Mouse (Mus musculus) forebrain, embryonic 11.5 days (tissue): ENCODE data around the gene Pdcd1lg2. TPM values are rescaled to one million over a fixed set of nuclear protein-coding genes. Genes with fewer than 3 reads are reported as not detected.
A peak's percentile ranks its signal among the peaks of the same experiment; 100 is the strongest.

ENCODE experiments used
- ATAC-seq: fragments of 200-750 bp; cut with Nextera tagmentation; replicated peaks from 2 replicates; pipeline ENCODE4 v1.8.0; 2017; ENCODE audit warnings: moderate TSS enrichment; ENCODE audit not compliant: low FRiP score
- DNase-seq: peaks from one replicate; pipeline ENCODE4 v3.0.0-alpha.2; 2017; ENCODE audit warnings: low spot score
- H3K27ac ChIP-seq: fragments of 300-500 bp; sonication (generic); 2 replicates; pipeline ENCODE4 v1.5.1; 2014; ENCODE audit warnings: low read depth, low read length
- H3K27me3 ChIP-seq: fragments of 300-500 bp; sonication (generic); 2 replicates; pipeline ENCODE4 v1.6.1; 2014; ENCODE audit warnings: mild to moderate bottlenecking, low read length, mixed read lengths; ENCODE audit not compliant: control insufficient read depth, insufficient read depth
- H3K36me3 ChIP-seq: fragments of 300-500 bp; sonication (generic); 2 replicates; pipeline ENCODE4 v1.6.1; 2014; ENCODE audit warnings: mild to moderate bottlenecking, low read length, moderate library complexity, mixed read lengths; ENCODE audit not compliant: control insufficient read depth, insufficient read depth
- H3K4me1 ChIP-seq: fragments of 300-500 bp; sonication (generic); replicated peaks from 2 replicates; pipeline ENCODE4 v1.6.1; 2014; ENCODE audit warnings: low read length, mixed read lengths; ENCODE audit not compliant: control insufficient read depth, insufficient read depth
- H3K4me2 ChIP-seq: fragments of 300-500 bp; sonication (generic); 2 replicates; pipeline ENCODE4 v1.6.1; 2014; ENCODE audit warnings: low read depth, mild to moderate bottlenecking, low read length, moderate library complexity, mixed read lengths; ENCODE audit not compliant: severe bottlenecking
- H3K4me3 ChIP-seq: fragments of 300-500 bp; sonication (generic); 2 replicates; pipeline ENCODE4 v1.5.1; 2014; ENCODE audit warnings: low read depth, low read length
- H3K9ac ChIP-seq: fragments of 300-500 bp; sonication (generic); 2 replicates; pipeline ENCODE4 v1.6.1; 2014; ENCODE audit warnings: low read length
- H3K9me3 ChIP-seq: fragments of 300-500 bp; sonication (generic); 2 replicates; pipeline ENCODE4 v1.6.1; 2016; ENCODE audit warnings: low read length, mixed read lengths; ENCODE audit not compliant: control insufficient read depth
- WGBS: fragments of 180-500 bp; shearing (Covaris S2); extraction: QIAGEN DNeasy Blood & Tissue Kit; methylation state at CpG from one replicate; pipeline ENCODE4 v1.1.7; 2014; 5-methylcytosine and 5-hydroxymethylcytosine counted together
- polyA plus RNA-seq: library from polyadenylated mRNA; unstranded; fragments of >200 nt; fragmentation: Nextera tagmentation; extraction: Ambion mirVana; gene quantifications from 2 replicates; pipeline ENCODE4 v1.2.1, GENCODE M21; 2014

Gene Pdcd1lg2
- polyA plus RNA-seq, 1 experiment from 2014 or later, result not detected

DNA sequence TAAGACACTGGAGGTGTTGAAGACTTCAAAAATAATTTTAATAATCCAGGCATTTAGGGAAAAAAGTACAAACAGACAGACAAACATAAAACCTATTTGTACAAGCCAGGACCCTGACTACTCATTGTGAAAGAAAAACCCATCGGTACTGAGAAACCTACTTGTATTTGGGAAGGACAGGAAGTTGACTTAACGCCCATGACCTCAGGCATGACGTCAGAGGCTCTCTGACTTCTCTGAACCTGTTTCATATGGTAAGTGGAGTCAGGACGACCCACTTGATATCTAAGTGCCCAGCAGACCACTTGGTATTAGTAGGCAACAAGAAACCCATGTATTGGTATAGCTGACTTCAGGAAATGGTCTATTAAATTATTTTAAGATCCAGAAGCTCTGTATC, 19.4 kb upstream of the Pdcd1lg2 start:
- Histone ChIP-seq H3K4me2 (no peak overlapping the region), H3K27ac (no peak overlapping the region), H3K27me3 (no peaks in the 10 kb centered on the region), H3K4me1 (no peaks in the 10 kb centered on the region), H3K9ac (no peak overlapping the region), H3K36me3 (no peaks in the 10 kb centered on the region), H3K9me3 (no peaks in the 10 kb centered on the region), H3K4me3 (no peak overlapping the region)
- DNase-seq (peak; percentile 3), ATAC-seq (no peak)
- 74% methylated on average over 4 of the region's 4 CpGs for WGBS

DNA sequence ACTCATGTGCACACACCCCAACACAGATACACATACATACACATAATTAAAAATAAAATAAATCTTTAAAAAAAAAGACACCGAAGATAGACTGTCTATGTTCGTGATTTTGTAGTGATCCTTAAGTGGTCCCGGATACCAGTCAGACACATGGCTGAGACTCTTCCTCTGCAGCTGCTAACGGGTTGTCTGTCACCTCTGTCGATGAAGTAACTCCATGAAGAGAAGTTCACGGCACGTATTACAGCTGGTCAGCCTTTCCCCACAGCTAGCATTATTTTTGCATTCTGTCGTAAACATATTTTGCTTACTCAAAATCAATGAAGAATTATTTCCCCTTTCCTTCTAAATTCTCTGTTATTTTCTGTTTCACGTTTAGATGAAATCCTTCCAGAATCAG, 17.4 kb upstream of the Pdcd1lg2 start:
- Histone ChIP-seq H3K27me3 (no peaks in the 10 kb centered on the region), H3K9me3 (no peaks in the 10 kb centered on the region; the same call in 1 of the 2 replicates), H3K4me3 (no peak overlapping the region), H3K36me3 (no peaks in the 10 kb centered on the region), H3K4me1 (no peaks in the 10 kb centered on the region), H3K27ac (no peak overlapping the region), H3K4me2 (no peak overlapping the region), H3K9ac (no peak overlapping the region)
- DNase-seq (peak; percentile 20), ATAC-seq (no peak)
- WGBS, result 92% methylated on average over 9 of the region's 9 CpGs

DNA sequence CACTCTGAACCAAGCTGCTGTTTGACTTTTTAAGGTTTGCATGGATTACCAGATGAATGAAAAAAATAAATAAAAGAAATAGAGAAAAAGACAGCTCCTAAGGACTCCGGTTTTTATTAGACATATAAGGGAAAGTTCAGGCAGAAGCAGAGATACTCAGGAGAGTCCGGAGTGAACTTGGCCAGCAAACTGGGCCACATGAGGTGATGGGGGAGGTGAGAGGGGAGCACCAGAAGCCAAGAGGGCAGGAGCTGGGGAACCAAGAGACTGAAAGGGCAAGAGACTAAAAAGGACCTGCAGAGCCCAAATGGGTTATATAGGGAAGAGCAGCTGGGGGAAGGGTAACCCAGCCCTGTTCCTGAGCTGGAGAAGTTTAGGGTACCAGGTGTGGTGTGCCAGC, 16.0 kb upstream of the Pdcd1lg2 start:
- peak; percentile 28 for DNase-seq
- H3K27ac ChIP-seq, result no peak overlapping the region
- 95% methylated on average over 2 of the region's 2 CpGs for WGBS

DNA sequence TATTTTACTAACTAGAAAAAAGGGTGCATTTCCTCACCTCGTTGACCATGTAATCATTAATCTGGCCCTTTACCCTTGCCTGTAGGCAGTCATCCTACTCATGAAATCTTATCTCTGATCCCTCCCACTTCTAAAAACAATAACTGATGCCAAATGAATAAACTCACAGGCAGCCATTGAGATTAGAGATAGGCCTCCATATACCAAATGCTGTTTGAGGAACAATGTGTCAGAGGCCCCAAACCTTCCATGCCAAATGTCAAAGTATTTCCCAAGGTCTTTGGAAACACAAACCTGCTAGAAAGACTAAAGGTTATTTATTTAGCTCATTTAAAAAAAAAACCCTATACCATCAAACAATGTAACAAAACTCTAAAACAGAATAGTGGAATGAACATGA, 14.4 kb upstream of the Pdcd1lg2 start:
- Histone ChIP-seq H3K27me3 (no peaks in the 10 kb centered on the region), H3K36me3 (no peaks in the 10 kb centered on the region), H3K4me1 (no peaks in the 10 kb centered on the region), H3K4me3 (no peak overlapping the region), H3K9me3 (no peaks in the 10 kb centered on the region; the same call in 1 of the 2 replicates), H3K9ac (no peak overlapping the region), H3K27ac (no peak overlapping the region), H3K4me2 (no peak overlapping the region)
- ATAC-seq (no peak), DNase-seq (no peak)
- WGBS, result 84% methylated on average over 1 of the region's 1 CpGs

More for the DNA sequence above, 16.0 kb upstream of the Pdcd1lg2 start:
- Histone ChIP-seq H3K9ac (no peak overlapping the region), H3K36me3 (no peaks in the 10 kb centered on the region), H3K4me3 (no peak overlapping the region), H3K4me1 (no peaks in the 10 kb centered on the region), H3K4me2 (no peak overlapping the region), H3K9me3 (no peaks in the 10 kb centered on the region; the same call in 1 of the 2 replicates), H3K27me3 (no peaks in the 10 kb centered on the region)
- ATAC-seq, result no peak

DNA sequence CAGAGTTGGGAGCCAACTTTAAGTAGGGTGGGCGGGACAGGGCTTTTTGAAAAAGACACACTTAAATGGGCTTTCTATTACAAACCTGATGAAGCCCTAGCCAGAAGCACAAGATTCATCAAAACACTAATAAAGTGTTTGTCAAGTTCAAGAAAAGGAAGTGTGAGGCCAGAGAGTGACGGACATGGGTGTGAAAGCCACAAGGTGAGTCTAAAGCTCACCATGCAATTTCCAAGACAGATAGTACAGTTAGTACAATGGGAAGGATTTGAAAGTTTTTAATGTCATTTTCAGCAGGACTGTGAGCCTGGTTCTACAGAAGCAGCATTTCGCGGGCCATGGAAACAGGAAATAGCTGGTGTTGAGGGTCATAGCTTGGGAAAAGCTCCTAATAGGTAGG, 10.9 kb upstream of the Pdcd1lg2 start:
- WGBS, result 96% methylated on average over 4 of the region's 4 CpGs
- Histone ChIP-seq H3K36me3 (no peaks in the 10 kb centered on the region), H3K27me3 (no peaks in the 10 kb centered on the region), H3K4me1 (no peaks in the 10 kb centered on the region), H3K4me3 (no peak overlapping the region), H3K9ac (no peak overlapping the region), H3K27ac (no peak overlapping the region), H3K4me2 (no peak overlapping the region), H3K9me3 (no peaks in the 10 kb centered on the region; the same call in 1 of the 2 replicates)
- ATAC-seq (no peak), DNase-seq (no peak)

DNA sequence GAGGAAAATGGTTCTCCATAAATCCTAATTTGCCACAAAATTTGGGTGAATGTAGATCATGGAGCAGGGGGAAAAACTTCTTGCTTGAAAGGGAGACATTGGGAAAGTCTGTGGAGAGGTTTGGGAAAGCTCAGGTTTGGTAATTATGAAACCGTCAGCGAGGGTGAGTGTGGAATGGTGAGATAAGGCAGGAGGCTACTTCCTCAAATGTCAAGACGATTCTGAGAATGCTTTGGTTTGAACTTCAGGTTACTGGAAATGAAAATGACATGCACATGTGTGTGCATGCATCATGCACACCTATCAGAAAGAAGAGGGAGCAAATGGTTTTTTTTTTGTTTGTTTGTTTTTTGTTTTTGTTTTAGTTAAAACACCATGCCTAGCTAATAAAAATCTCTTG, 10.3 kb upstream of the Pdcd1lg2 start:
- Histone ChIP-seq H3K27me3 (no peaks in the 10 kb centered on the region), H3K27ac (no peak overlapping the region), H3K4me2 (no peak overlapping the region), H3K4me1 (no peaks in the 10 kb centered on the region), H3K9ac (no peak overlapping the region), H3K36me3 (no peaks in the 10 kb centered on the region), H3K9me3 (no peaks in the 10 kb centered on the region; the same call in 1 of the 2 replicates), H3K4me3 (no peak overlapping the region)
- WGBS, result 88% methylated on average over 3 of the region's 3 CpGs
- DNase-seq (peak; percentile 4), ATAC-seq (no peak)

DNA sequence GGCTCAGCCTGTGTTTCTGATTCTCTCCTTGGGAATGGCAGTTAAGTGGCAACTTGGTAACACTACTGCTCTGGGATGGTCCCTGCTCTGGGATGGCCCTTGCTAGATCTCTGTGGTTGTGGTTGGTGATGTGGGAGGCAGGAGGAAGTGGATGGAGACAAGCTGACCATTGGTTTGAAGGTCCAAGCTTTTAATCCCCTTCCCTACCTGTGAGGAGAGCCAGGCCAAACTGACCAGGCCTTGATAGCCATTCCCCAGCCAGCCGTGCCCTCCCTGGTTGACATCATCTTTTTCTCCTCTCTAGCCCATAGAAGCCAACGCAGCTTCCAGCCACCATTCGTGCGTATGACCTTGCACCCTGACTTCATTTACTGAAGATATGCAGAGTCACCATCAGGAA, 8.1 kb upstream of the Pdcd1lg2 start:
- ATAC-seq (no peak), DNase-seq (peak; percentile 15)
- H3K4me3 ChIP-seq, result no peak overlapping the region
- H3K27me3 ChIP-seq, result no peaks in the 10 kb centered on the region
- no peaks in the 10 kb centered on the region; the same call in 1 of the 2 replicates for H3K9me3 ChIP-seq
- H3K9ac ChIP-seq, result no peak overlapping the region
- no peaks in the 10 kb centered on the region for H3K4me1 ChIP-seq
- no peaks in the 10 kb centered on the region for H3K36me3 ChIP-seq
- H3K4me2 ChIP-seq, result no peak overlapping the region
- WGBS, result 94% methylated on average over 4 of the region's 4 CpGs
- H3K27ac ChIP-seq, result no peak overlapping the region

DNA sequence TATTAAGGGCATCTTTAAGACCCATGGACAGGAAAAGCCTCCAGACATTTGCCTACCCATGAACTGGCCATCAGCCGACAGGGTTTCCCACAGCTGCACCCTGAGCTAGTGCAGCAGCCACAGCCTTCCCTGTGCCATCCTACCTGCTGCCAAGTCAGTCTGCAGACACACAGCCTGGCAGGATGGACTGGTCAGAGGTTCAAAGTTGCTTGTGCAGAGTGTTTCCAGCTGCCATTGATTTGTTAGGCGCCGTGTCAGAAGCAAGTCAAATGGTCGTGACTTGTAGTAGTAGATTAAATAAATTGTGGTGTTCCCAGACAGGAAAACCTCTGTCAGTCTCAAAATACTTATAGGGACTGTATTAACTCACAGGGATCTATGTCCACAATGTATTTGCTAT, 7.5 kb upstream of the Pdcd1lg2 start:
- Histone ChIP-seq H3K9me3 (no peaks in the 10 kb centered on the region), H3K36me3 (no peaks in the 10 kb centered on the region), H3K4me2 (no peak overlapping the region), H3K27me3 (no peaks in the 10 kb centered on the region), H3K27ac (no peak overlapping the region), H3K9ac (no peak overlapping the region), H3K4me3 (no peak overlapping the region), H3K4me1 (no peaks in the 10 kb centered on the region)
- DNase-seq, result no peak
- ATAC-seq, result no peak
- WGBS, result 97% methylated on average over 4 of the region's 4 CpGs

DNA sequence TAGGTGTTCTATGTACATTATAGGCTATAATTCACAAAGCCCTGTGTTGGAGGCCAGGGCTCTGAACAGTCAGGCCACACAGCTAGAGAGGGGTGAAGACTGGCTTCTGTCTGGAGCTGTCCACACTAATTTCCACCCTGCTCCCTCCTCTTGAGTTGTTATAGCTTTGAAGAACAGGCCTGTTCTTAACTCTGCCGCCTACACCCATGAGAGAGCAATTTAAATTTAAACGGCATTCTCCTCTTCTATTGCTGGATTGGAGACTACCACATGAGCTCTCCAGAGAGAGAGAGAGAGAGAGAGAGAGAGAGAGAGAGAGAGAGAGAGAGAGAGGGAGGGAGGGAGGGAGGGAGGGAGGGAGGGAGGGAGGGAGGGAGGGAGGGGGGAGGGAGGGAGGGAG, 5.3 kb upstream of the Pdcd1lg2 start:
- Histone ChIP-seq H3K27ac (no peak overlapping the region), H3K36me3 (no peaks in the 10 kb centered on the region), H3K9me3 (no peaks in the 10 kb centered on the region), H3K4me1 (no peaks in the 10 kb centered on the region), H3K27me3 (no peaks in the 10 kb centered on the region), H3K4me3 (no peak overlapping the region), H3K4me2 (no peak overlapping the region), H3K9ac (no peak overlapping the region)
- no peak for DNase-seq
- no peak for ATAC-seq
- 72% methylated on average over 2 of the region's 2 CpGs for WGBS
